Mouse (Mus musculus): Measurements from ENCODE around the gene Mpv17l.

DNA sequence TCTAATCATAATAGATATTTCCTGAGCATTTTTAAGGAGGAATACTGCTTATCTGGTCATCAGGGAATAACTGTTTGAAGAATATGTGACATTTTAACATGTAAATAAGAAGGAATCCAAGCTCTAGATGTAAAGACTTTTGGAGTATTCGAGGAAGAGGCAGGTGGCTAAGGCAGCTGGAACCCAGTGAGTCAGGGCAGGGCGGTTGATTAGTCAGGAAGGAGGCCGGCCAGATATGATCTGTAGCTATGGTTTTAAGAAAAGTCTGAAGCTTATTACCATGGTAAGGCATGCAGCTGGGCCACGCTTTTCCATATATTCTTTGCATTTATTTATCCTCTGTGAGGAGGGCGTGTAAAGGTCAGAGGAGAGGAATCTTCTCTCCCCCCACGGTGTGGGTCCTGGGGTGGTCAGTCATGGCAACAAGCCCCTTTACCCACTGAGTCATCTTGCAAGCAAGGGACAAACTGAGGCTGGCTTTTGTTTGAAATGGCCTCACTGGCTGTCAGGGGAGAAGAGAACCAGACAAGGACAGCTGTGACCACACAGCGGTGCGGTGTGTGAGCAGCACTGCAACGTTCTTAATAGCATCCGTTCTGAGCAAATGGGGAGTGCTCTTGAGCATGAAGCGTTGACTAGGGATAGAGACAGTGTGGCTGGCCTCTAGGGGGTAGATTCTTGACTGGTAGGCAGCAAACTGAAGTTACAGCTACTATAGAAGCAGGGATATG, 89.7 kb downstream of the Mpv17l start:
- no peak for TF ChIP-seq CTCF (IDR thresholded peaks at IDR 0.05; ENCODE audit: control insufficient read depth, insufficient read depth, insufficient replicate concordance, low read depth, low read length)
- no peak for TF ChIP-seq POLR2A (IDR thresholded peaks at IDR 0.05; ENCODE audit: control insufficient read depth, low read depth, low read length)

All from testis, adult 2 months (tissue).